Mouse (Mus musculus): ENCODE measurements around the gene Sipa1l2.

DNA sequence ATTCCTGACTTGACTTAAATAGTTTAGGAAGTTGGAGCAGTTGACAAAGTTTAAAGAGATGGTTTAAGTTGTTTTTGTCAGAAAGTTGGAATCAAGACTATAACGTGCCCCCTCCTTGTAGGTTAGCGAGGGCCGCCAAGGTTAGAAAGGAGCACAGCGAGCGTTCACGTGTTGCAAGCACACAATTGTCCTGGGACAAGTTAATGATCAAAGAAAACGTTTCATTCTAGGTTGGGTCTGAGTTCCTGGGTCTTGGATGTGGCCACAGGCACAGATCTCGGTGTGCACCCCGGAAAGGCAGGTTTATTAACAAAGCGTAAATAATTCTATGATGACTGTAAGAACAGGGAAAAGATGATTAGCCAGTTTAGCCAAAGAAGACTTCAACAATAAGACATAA lies 190.5 kb downstream of the Sipa1l2 start:
- TF ChIP-seq CTCF (IDR thresholded peaks at IDR 0.05; ENCODE audit: control insufficient read depth, insufficient read depth, insufficient replicate concordance, low read depth, low read length) (no peak), POLR2A (IDR thresholded peaks at IDR 0.05; ENCODE audit: control insufficient read depth, low read depth, low read length) (no peak)
